Mouse (Mus musculus) urinary bladder, postnatal 25 days (tissue): ENCODE results near the gene Smim24.
A peak's percentile ranks its signal among the peaks of the same experiment; 100 is the strongest.

Source experiments
- DNase-seq: peaks from one replicate; pipeline ENCODE4 v3.0.0; 2022; ENCODE audit warnings: low spot score

Gene Smim24

GRCm38 (mm10) chr10:81365672-81366476 lies 27.0 kb upstream of the Smim24 start, which contains the start of gene 4930404N11Rik:
TSS of gene 4930404N11Rik (minus strand) at chr10:81365816.
- no peak for DNase-seq

GRCm38 (mm10) chr10:81366477-81367206 lies 26.2 kb upstream of the Smim24 start:
- DNase-seq, result no peak

GRCm38 (mm10) chr10:81367207-81367495 lies 25.7 kb upstream of the Smim24 start:
- DNase-seq, result no peak

GRCm38 (mm10) chr10:81375322-81375721 lies 17.5 kb upstream of the Smim24 start:
- DNase-seq, result no peak

- no peak for DNase-seq
Measured at GRCm38 (mm10) chr10:81376561-81377361, 16.1 kb upstream of the Smim24 start.

GRCm38 (mm10) chr10:81377362-81377664 lies 15.5 kb upstream of the Smim24 start:
- no peak for DNase-seq

GRCm38 (mm10) chr10:81377793-81378552 lies 14.9 kb upstream of the Smim24 start, which contains the start of gene Fzr1:
TSS of gene Fzr1 (minus strand) at chr10:81378516.
- DNase-seq, result no peak

- peak; percentile 100 for DNase-seq
Measured at GRCm38 (mm10) chr10:81378553-81379182, 14.2 kb upstream of the Smim24 start.

- no peak for DNase-seq
Measured at GRCm38 (mm10) chr10:81379183-81379553, 13.7 kb upstream of the Smim24 start.

- no peak for DNase-seq
Measured at GRCm38 (mm10) chr10:81379809-81380378, 13.0 kb upstream of the Smim24 start.

GRCm38 (mm10) chr10:81382039-81382438 lies 10.8 kb upstream of the Smim24 start:
- no peak for DNase-seq

GRCm38 (mm10) chr10:81383802-81384604 lies 8.8 kb upstream of the Smim24 start, which contains the start of the genes Dohh and Gm48551:
TSS of gene Dohh (plus strand) at chr10:81384428.
TSS of gene Gm48551 (plus strand) at chr10:81384466.
- peak; percentile 100 for DNase-seq

GRCm38 (mm10) chr10:81384605-81384982 lies 8.3 kb upstream of the Smim24 start:
- DNase-seq, result no peak

GRCm38 (mm10) chr10:81385603-81386306 lies 7.1 kb upstream of the Smim24 start:
- no peak for DNase-seq

- DNase-seq, result no peak
Measured at GRCm38 (mm10) chr10:81387716-81388115, 5.1 kb upstream of the Smim24 start.

- DNase-seq, result no peak
Measured at GRCm38 (mm10) chr10:81388505-81389055, 4.3 kb upstream of the Smim24 start, which contains the start of gene Gm48552. TSS of gene Gm48552 (plus strand) at chr10:81389005.

- no peak for DNase-seq
Measured at GRCm38 (mm10) chr10:81389373-81389772, 3.5 kb upstream of the Smim24 start.

- DNase-seq, result peak; percentile 73
Measured at GRCm38 (mm10) chr10:81389801-81390677, 2.8 kb upstream of the Smim24 start.
